Mouse (Mus musculus) lung, postnatal 10 days (tissue): Measurements from ENCODE around the gene Mfsd4b2.
"Not testable (repeated sequence)": the region's sequence is repeated elsewhere in the genome, so short reads cannot be mapped to it uniquely, and the experiment has no call there.

ENCODE experiments used
- DNase-seq: peaks from one replicate; pipeline ENCODE4 v3.0.0; 2021

Gene Mfsd4b2

DNA sequence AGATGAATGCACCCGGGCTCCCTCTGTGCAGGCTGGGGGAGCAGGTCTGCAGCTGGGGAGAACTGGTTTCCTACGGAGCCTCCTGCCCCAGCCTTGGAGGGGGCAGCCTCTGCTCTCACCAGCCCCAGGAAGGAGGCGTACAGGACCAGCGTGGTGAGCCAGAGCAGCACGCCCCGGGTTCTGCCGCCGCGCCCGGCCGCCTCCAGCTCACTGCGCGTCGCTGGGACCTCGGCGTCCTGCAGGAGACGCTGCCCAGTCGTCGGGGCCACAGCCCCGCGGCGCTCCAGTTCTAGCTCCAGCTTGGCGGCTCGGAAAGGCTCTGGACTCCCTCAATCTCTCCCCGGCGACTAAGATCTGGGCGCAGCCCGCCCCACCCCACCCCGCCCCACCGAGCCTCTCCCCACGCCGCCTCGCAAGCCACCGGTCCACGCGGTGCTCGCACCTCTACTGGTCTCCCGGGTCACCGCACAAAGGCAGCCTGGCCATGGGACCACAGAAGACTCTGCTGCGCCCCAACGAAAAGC lies at the start of gene Mfsd4b2:
Gene Mfsd4b2 (minus strand): TSS at position 308 of the 524 bp plus-strand sequence.
- DNase-seq = peak; percentile 17

DNA sequence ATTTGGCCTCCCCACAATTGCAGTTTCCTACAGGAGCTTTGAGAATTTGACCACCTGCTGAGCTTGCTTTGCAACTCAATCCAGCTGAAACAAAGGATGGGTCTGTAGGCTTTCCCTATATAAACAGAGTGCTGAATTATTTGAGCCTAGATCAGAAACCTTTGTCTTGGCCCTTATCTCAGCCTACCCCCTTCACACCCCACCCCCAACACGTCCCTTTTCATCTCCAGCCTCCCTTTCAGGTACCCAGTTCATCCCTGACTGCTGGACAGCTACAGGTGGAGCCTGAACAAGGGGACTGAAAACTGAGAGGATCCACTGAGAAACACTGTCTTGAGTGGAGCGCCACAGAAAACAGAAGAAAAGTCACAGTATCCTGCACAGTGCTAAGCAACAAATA lies 49.0 kb upstream of the Mfsd4b2 start:
- no peak for DNase-seq

DNA sequence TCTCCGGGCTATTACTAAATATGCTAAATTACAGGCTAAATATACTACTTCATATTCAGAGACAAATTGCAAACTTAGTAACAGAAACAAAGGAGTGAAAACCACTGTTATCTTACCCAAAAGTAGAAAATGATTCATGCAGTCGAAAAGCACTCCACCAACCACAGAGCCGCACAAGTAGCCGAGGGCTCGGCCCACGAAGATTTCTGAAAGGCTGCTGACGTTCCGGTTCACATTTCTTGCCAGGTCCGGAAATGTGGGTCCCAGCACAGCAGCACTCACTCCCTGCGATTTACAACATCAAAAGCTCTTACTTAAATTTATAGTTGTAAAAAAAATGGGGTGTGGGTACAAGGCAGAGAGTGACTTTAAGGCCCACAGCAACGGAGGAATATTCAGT lies 48.3 kb upstream of the Mfsd4b2 start:
- DNase-seq = no peak

DNA sequence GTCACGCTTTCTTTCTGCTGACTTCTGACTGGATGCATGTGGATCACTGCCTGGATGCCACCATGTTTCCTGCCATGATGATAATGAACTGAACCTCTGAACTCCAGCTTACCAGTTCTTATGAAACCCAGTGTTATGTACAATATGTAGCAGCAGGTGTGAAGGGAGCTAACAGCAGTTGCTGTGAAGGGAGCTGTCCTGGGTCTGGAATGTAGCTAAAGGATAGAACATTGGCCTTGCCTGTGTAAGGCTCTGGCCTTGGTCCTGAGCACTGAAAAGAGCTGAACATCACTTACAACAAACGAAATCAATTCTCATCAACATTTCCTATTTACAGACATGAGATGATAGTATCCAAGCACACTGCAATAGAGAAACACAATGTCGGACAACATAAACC lies 40.8 kb upstream of the Mfsd4b2 start:
- DNase-seq = peak; percentile 18

DNA sequence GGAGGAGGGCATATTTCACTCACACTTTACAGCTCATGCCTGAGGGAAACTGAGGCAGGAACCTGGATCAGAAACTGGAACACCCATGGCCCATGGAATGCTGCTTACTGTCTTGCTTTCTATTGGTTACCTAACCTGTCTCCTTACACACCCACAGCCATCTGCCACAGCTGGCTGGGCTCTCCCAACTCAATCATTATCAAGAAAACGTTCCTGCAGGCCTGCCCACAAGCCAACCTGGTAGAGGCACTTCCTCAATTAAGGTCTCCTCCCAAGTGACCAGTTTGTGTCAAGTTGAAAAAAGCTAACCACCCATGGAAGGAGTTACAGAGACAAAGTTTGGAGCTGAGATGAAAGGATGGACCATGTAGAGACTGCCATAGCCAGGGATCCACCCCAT lies 35.2 kb upstream of the Mfsd4b2 start:
- no peak for DNase-seq

DNA sequence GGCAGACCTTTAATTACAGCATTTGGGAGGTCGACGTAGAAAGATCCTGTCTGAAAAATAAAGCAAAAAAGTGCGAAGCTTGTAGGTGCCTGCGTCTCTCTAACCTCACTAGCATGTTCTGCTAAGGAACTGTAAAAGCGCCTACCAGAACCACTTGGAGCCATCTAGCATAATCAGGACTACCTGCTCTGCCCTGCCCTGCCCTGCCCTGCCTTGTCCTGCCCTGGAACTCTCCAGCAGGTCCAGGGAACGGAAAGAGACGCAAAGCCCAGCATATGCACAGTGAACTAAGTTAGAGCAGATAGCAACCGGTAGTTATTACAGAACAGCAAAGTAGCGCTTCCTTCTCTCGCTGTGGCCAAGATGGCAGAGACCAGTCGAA lies 33.7 kb upstream of the Mfsd4b2 start:
- no peak for DNase-seq

DNA sequence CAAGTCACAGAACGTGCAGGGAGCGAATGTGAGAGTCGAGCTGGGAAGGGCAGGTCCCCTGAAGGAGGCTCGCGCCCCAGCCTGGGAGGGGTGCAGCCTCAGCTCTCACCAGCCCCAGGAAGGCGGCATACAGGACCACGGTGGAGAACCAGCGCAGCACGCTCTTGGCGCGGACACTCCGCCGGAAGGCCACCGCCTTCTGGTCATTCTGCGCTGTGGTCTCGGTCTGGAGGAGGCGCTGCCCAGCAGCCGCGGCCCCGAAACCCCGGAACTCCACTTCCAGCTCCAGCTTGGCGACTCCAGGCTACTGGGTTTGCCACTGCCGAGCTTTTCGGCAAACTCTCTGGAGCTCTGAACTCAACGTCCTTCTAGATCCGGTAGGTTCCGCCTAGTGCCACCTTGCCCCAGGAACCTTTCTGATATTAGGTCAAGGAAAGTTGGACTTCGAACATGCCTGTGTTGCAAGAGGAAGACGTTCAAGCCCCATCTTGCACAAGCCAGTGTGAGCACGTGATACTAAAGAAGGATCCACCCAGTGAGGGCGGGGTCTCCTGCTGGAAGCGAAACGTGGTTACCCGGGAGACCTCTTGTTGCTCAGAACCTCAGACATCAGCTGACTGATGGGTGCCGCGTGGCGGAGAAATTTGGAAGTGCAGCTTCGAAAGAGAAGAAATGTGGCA lies 33.2 kb upstream of the Mfsd4b2 start, which contains the start of gene Mfsd4b3:
Gene Mfsd4b3 (minus strand): TSS at position 393 of the 680 bp plus-strand sequence.
- DNase-seq = peak; percentile 99

GRCm38 (mm10) chr10:39958266-39958665 lies 31.5 kb upstream of the Mfsd4b2 start:
- no peak for DNase-seq

GRCm38 (mm10) chr10:39956340-39956878 lies 29.7 kb upstream of the Mfsd4b2 start:
- no peak for DNase-seq

DNA sequence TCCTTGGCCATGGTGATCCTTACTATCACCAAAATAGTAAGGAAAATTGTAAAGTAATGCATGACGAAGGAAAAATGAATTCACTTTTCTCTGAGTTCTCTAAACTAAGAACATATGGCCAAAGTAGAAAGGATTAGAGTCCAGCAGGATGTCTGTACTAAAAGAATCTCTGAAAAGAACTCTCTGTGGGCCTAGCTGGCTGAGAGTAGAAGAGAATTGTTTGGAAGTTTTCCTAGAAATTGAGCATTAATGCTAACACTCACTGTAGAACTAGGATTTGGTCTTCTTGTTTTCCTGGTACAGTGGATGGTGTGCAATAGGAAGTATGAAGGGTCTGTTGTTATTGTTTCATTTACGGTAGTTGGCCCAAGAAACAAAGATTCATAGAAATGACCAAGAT lies 28.4 kb upstream of the Mfsd4b2 start:
- DNase-seq = no peak

- DNase-seq = no peak
Measured at GRCm38 (mm10) chr10:39949377-39949954, 22.7 kb upstream of the Mfsd4b2 start.

GRCm38 (mm10) chr10:39947195-39947594 lies 20.5 kb upstream of the Mfsd4b2 start:
- DNase-seq = not testable (repeated sequence)

DNA sequence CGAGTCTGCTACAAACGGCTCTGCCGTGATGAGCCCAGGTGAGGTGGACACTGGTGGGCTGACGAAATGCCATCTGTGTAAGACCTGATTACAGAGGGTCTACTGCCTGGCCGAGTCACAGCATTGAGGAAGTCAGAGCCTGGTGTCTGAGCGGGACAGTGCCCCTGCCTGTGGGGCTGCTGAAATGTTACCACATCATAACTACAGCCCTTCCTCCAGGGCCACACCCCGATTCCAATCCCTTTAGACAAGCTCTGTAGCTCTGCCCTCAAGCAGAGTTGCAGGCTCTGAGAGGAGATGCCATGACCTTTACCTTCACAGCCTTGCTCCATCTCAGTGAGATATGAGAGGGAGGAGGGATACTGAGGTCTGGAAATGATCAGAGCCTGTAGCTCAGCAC lies 9.8 kb upstream of the Mfsd4b2 start:
- no peak for DNase-seq

DNA sequence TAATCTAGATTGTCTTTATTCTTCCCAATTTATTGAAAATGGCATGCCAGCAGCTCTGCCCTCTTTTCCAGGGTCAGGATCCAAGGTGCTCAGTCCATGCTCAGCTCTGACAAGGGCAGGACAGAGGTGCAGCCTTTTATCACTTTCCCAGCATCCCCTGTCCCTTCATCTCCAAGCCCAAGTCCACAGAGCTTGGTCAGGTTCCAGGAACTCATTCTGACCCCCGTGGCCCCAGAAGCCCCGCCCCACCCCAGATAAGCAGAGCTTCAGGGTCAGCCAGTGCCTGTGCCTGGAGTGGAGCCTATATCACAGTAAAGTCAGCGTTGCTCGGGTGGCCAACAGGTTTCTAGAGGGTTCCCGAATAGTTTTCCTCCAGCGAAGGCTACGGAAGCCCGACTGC lies 2.2 kb downstream of the Mfsd4b2 start:
- not testable (repeated sequence) for DNase-seq

GRCm38 (mm10) chr10:39912616-39913015 lies 14.1 kb downstream of the Mfsd4b2 start:
- DNase-seq = no peak

- no peak for DNase-seq
Measured at GRCm38 (mm10) chr10:39908768-39909441, 17.8 kb downstream of the Mfsd4b2 start.

- DNase-seq = no peak
Measured at GRCm38 (mm10) chr10:39906799-39907658, 19.7 kb downstream of the Mfsd4b2 start.

DNA sequence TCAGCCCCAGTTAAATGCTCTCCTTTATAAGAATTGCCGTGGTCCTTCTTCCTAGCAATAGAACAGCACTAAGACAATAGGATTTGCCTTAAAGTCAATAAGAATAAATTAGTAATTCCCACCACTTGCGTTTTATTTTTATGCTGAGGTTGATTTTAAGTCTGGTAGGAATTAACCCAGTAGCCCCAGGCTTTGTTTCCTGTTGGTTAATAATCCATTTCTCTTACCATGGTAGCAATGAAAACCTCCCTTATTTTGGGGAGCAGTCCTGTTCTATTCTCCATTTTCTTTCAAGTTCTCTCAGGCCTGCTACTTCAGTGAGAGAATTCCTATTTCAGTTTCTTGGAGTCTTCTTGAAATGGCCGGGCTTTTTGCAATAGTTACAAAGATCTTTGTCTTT lies 22.5 kb downstream of the Mfsd4b2 start:
- DNase-seq = no peak

DNA sequence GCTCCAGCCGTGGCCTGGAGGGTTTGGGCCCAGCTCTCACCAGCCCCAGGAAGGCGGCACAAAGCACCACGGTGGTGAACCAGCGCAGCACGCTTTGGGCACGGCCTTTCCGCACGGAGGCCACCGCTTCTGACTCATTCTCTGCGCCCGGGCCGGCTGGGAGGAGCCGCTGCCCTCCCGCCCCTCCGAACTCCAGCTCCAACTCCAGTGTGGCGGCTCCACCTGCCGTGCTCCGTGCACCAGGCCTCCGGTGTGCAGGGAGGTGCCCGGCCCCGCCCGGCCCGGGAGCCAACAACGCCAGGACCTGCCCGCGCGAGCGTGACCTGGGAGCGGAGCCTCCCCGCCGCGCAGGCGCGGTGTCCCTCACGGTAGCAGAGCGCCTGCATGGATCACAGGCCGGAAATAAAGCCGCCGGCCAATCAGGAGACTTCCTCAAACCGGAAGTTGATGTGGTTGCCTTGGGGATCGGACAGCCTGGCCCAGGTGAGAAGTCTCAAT lies 27.8 kb downstream of the Mfsd4b2 start, which contains the start of gene Mfsd4b4:
Gene Mfsd4b4 (minus strand): TSS at position 365 of the 498 bp plus-strand sequence.
- DNase-seq = peak; percentile 90

- DNase-seq = no peak
Measured at GRCm38 (mm10) chr10:39896503-39896902, 30.2 kb downstream of the Mfsd4b2 start.

GRCm38 (mm10) chr10:39893702-39894697 lies 32.7 kb downstream of the Mfsd4b2 start:
- peak; percentile 21 for DNase-seq
